Mouse (Mus musculus) embryonic facial prominence, embryonic 11.5 days (tissue): ENCODE data around the gene Pla2g4a. TPM values are rescaled to one million over a fixed set of nuclear protein-coding genes. Genes with fewer than 3 reads are reported as not detected.

Source experiments
- ATAC-seq: fragments of 200-750 bp; cut with Nextera tagmentation; replicated peaks from 2 replicates; pipeline ENCODE4 v1.8.0; 2017; ENCODE audit warnings: low read depth; ENCODE audit not compliant: insufficient number of reproducible peaks, low FRiP score, low TSS enrichment
- DNase-seq: peaks from one replicate; pipeline ENCODE4 v3.0.0-alpha.2; 2015; ENCODE audit warnings: low spot score
- H3K27ac ChIP-seq: fragments of 300-500 bp; sonication (generic); replicated peaks from 2 replicates; pipeline ENCODE4 v1.5.1; 2014; ENCODE audit warnings: mild to moderate bottlenecking, low read depth, low read length, control low read depth
- H3K27me3 ChIP-seq: fragments of 300-500 bp; sonication (generic); 2 replicates; pipeline ENCODE4 v1.6.1; 2014; ENCODE audit warnings: mild to moderate bottlenecking, low read length, moderate library complexity, mixed read lengths; ENCODE audit not compliant: control insufficient read depth, insufficient read depth
- H3K36me3 ChIP-seq: fragments of 300-500 bp; sonication (generic); replicated peaks from 2 replicates; pipeline ENCODE4 v1.6.1; 2014; ENCODE audit warnings: low read depth, mild to moderate bottlenecking, low read length, moderate library complexity, mixed read lengths; ENCODE audit not compliant: control insufficient read depth, insufficient read depth
- H3K4me1 ChIP-seq: fragments of 300-500 bp; sonication (generic); 2 replicates; pipeline ENCODE4 v1.6.1; 2014; ENCODE audit warnings: low read length, mixed read lengths; ENCODE audit not compliant: control insufficient read depth, insufficient read depth
- H3K4me2 ChIP-seq: fragments of 300-500 bp; sonication (generic); 2 replicates; pipeline ENCODE4 v1.6.1; 2014; ENCODE audit warnings: low read depth, mild to moderate bottlenecking, control low read depth, low read length, moderate library complexity
- H3K4me3 ChIP-seq: fragments of 300-500 bp; sonication (generic); 2 replicates; pipeline ENCODE4 v1.5.1; 2014; ENCODE audit warnings: low read depth, low read length, control low read depth
- H3K9ac ChIP-seq: fragments of 300-500 bp; sonication (generic); replicated peaks from 2 replicates; pipeline ENCODE4 v1.6.1; 2014; ENCODE audit warnings: mild to moderate bottlenecking, control low read depth, low read length
- H3K9me3 ChIP-seq: fragments of 300-500 bp; sonication (generic); replicated peaks from 2 replicates; pipeline ENCODE4 v1.6.1; 2016; ENCODE audit warnings: mild to moderate bottlenecking, low read length, inconsistent platforms, mixed read lengths; ENCODE audit not compliant: control insufficient read depth
- WGBS: fragments of 180-500 bp; shearing (Covaris S2); extraction: QIAGEN DNeasy Blood & Tissue Kit; methylation state at CpG from one replicate; pipeline ENCODE4 v1.1.7; 2014; 5-methylcytosine and 5-hydroxymethylcytosine counted together
- polyA plus RNA-seq: library from polyadenylated mRNA; unstranded; fragments of >200 nt; fragmentation: Nextera tagmentation; extraction: Ambion mirVana; gene quantifications from 2 replicates; pipeline ENCODE4 v1.2.1, GENCODE M21; 2014

Gene Pla2g4a
- 14.6 and 16.6 TPM in 2 replicates for polyA plus RNA-seq

- Histone ChIP-seq H3K9ac (peak within 1 kb of the TSS; percentile 61), H3K27ac (peak within 1 kb of the TSS; percentile 44; the same call in 1 of the 2 replicates)
Measured at GRCm38 (mm10) chr1:149960734-149961424, at the start of gene Pla2g4a. Gene Pla2g4a (minus strand): TSS chr1:149961290.

GRCm38 (mm10) chr1:150010629-150010979, 49.5 kb upstream of the Pla2g4a start:
- no peaks in the 10 kb centered on the region for H3K4me1 ChIP-seq
- H3K4me2 ChIP-seq = no peak overlapping the region
- H3K36me3 ChIP-seq = no peaks in the 10 kb centered on the region
- H3K27ac ChIP-seq = no peak overlapping the region
- no peak overlapping the region for H3K9ac ChIP-seq
- ATAC-seq (no peak), DNase-seq (no peak)
- H3K9me3 ChIP-seq = no peaks in the 10 kb centered on the region
- WGBS = 45% methylated on average over 4 of the region's 4 CpGs
- no peaks in the 10 kb centered on the region for H3K27me3 ChIP-seq
- no peak overlapping the region for H3K4me3 ChIP-seq

More at GRCm38 (mm10) chr1:149960734-149961424, at the start of gene Pla2g4a:
- Histone ChIP-seq H3K36me3 (no peaks in the 10 kb centered on the region), H3K4me2 (peak within 1 kb of the TSS; percentile 57), H3K4me3 (peak within 1 kb of the TSS; percentile 37), H3K9me3 (no peaks in the 10 kb centered on the region), H3K27me3 (no peaks in the 10 kb centered on the region), H3K4me1 (no peaks in the 10 kb centered on the region)
- ATAC-seq (peak; percentile 69; the same call in 1 of the 2 replicates), DNase-seq (peak; percentile 63)
- 18% methylated on average over 15 of the region's 15 CpGs for WGBS

DNA sequence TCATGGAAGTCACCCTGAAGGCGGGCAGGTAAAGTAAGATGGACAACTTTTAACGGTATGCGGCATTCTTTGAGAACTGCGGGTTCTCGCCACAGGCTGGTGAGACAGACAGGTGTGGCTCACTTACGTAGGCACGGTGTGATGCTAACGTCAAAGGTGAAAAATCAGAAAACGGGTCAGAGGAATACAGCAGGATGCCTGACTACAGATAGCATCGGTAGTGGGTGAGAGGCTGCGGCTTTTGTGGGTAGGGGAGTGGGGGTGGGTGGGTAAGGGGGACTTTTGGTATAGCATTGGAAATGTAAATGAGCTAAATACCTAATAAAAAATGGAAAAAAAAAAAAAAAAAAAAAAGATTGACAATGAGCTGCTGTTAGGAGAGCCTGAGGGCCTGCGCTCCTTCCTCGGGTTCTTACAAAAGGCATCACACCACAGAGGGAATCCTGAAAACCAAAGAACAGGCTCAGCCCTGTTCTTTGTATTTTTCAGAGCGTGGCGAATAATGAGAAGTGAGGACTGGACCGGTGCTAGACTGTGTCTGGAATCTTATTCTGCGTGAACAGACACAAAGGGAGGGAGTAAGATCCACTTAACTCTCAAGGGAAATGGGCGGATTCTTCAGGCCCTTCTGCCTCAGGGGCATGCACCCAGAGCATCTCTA, 49.0 kb upstream of the Pla2g4a start:
- Histone ChIP-seq H3K9ac (no peak overlapping the region), H3K4me1 (no peaks in the 10 kb centered on the region), H3K9me3 (no peaks in the 10 kb centered on the region), H3K4me3 (no peak overlapping the region), H3K27me3 (no peaks in the 10 kb centered on the region), H3K27ac (no peak overlapping the region), H3K4me2 (no peak overlapping the region), H3K36me3 (no peaks in the 10 kb centered on the region)
- DNase-seq = no peak
- ATAC-seq = no peak; the same call in 1 of the 2 replicates
- WGBS = 69% methylated on average over 18 of the region's 18 CpGs

DNA sequence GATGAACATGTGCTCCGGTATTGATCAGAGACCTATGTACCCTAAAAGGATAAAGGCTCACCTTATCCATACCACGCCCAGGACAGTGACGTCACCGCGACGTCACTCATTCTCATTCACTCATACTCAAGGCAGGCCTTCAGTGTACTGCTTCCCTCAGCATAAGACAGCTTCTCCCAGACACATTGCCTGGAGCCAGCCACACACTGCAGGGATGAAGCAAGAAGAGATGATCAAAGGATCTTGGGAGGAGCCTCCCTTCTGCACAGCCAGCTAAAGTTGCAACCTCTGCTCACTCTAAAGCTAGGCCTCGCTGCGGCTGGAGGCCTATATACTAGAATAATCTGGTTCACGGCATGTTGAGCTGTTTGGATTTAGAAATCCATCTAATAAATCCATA, 48.0 kb upstream of the Pla2g4a start:
- H3K9ac ChIP-seq = no peak overlapping the region
- no peak for ATAC-seq
- no peaks in the 10 kb centered on the region for H3K9me3 ChIP-seq
- WGBS = 90% methylated on average over 9 of the region's 9 CpGs
- H3K4me3 ChIP-seq = no peak overlapping the region
- no peak for DNase-seq
- H3K36me3 ChIP-seq = no peaks in the 10 kb centered on the region
- H3K4me1 ChIP-seq = no peaks in the 10 kb centered on the region
- no peaks in the 10 kb centered on the region for H3K27me3 ChIP-seq
- H3K4me2 ChIP-seq = no peak overlapping the region
- no peak overlapping the region for H3K27ac ChIP-seq

- no peaks in the 10 kb centered on the region for H3K36me3 ChIP-seq
- WGBS = 76% methylated on average over 1 of the region's 1 CpGs
Measured at GRCm38 (mm10) chr1:149975626-149976025, 14.5 kb upstream of the Pla2g4a start.

GRCm38 (mm10) chr1:149965826-149966225, 4.7 kb upstream of the Pla2g4a start:
- Histone ChIP-seq H3K4me1 (no peaks in the 10 kb centered on the region), H3K9ac (no peak overlapping the region), H3K27ac (no peak overlapping the region), H3K9me3 (no peaks in the 10 kb centered on the region), H3K4me3 (no peak overlapping the region), H3K27me3 (no peaks in the 10 kb centered on the region), H3K4me2 (no peak overlapping the region), H3K36me3 (no peaks in the 10 kb centered on the region)
- WGBS = 58% methylated on average over 1 of the region's 1 CpGs
- ATAC-seq = peak; percentile 45; the same call in 1 of the 2 replicates
- no peak for DNase-seq

More at GRCm38 (mm10) chr1:149975626-149976025, 14.5 kb upstream of the Pla2g4a start:
- Histone ChIP-seq H3K9me3 (no peaks in the 10 kb centered on the region), H3K4me3 (no peak overlapping the region), H3K9ac (no peak overlapping the region), H3K4me2 (no peak overlapping the region), H3K27me3 (no peaks in the 10 kb centered on the region), H3K27ac (no peak overlapping the region), H3K4me1 (no peaks in the 10 kb centered on the region)
- ATAC-seq = no peak
- DNase-seq = no peak

DNA sequence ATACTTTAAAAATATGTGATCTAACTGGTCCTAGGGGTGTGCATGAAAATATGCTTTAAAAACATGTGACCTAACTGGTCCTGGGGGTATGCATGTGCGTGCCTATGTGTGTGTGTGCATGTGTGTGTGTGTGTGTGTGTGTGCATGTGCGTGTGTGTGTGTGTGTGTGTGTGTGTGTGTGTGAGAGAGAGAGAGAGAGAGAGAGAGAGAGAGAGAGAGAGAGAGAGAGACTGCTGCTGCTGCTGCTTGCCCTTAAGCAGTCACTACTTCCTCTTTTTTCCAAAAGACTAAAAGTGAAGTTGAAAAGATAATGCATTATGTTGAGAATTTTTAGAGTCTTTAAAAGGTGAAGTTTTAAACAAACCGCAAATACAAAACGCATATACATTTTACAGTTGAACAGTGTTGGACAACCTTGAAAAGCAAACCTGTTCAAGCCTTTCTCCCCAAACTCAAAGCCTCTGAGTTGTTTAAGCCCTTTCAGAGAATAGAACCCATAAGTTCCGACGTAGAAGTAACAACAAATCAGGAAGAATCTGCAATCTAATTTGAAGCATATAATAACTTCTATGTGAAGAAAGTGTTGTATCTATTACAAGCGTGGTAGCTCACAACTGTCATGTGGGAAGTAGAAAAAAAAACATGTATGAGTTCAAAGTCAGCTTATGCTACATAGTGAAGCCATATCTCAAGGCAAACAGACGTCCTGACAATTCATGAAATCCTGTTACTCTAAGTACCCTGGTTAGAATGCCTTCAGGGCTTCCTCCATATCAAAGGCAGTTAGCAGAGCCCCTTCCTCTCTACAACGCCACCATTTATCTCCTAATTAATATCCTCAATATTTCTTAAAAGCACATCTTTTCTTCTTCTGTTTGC, 574 bp upstream of the Pla2g4a start:
- H3K4me1 ChIP-seq = no peaks in the 10 kb centered on the region
- ATAC-seq (peak; percentile 27; the same call in 1 of the 2 replicates), DNase-seq (no peak)
- 64% methylated on average over 9 of the region's 9 CpGs for WGBS
- H3K27ac ChIP-seq = no peak overlapping the region
- no peak overlapping the region; the same call in 1 of the 2 replicates for H3K4me3 ChIP-seq
- H3K36me3 ChIP-seq = no peaks in the 10 kb centered on the region
- H3K9ac ChIP-seq = no peak overlapping the region
- H3K27me3 ChIP-seq = no peaks in the 10 kb centered on the region
- no peak overlapping the region for H3K4me2 ChIP-seq
- no peaks in the 10 kb centered on the region for H3K9me3 ChIP-seq
